Mouse (Mus musculus) hindbrain, postnatal 0 days (tissue): ENCODE results near the gene Mctp1. TPM values are rescaled to one million over a fixed set of nuclear protein-coding genes. Genes with fewer than 3 reads are reported as not detected.
"Not testable (repeated sequence)": the region's sequence is repeated elsewhere in the genome, so short reads cannot be mapped to it uniquely, and the experiment has no call there.

Experiments used
- ATAC-seq: fragments of 200-750 bp; cut with Nextera tagmentation; 2 replicates; pipeline ENCODE4 v1.8.0; 2017; ENCODE audit warnings: mild to moderate bottlenecking, moderate TSS enrichment, moderate library complexity
- DNase-seq: peaks from one replicate; pipeline ENCODE4 v3.0.0-alpha.2; 2015; ENCODE audit warnings: low spot score
- H3K27ac ChIP-seq: fragments of 300-500 bp; sonication (generic); 2 replicates; pipeline ENCODE4 v1.5.1; 2014; ENCODE audit warnings: mild to moderate bottlenecking
- H3K27me3 ChIP-seq: fragments of 300-500 bp; sonication (generic); 2 replicates; pipeline ENCODE4 v1.6.1; 2014; ENCODE audit warnings: low read length, mixed read lengths; ENCODE audit not compliant: insufficient read depth
- H3K36me3 ChIP-seq: fragments of 300-500 bp; sonication (generic); 2 replicates; pipeline ENCODE4 v1.6.1; 2014; ENCODE audit warnings: low read length, mixed read lengths; ENCODE audit not compliant: insufficient read depth
- H3K4me1 ChIP-seq: fragments of 300-500 bp; sonication (generic); 2 replicates; pipeline ENCODE4 v1.6.1; 2014; ENCODE audit warnings: antibody characterized with exemption, low read length, mixed read lengths; ENCODE audit not compliant: insufficient read depth
- H3K4me2 ChIP-seq: fragments of 300-500 bp; sonication (generic); 2 replicates; pipeline ENCODE4 v1.6.1; 2014; ENCODE audit warnings: low read depth, mild to moderate bottlenecking, low read length, moderate library complexity, mixed read lengths
- H3K4me3 ChIP-seq: fragments of 300-500 bp; sonication (generic); 2 replicates; pipeline ENCODE4 v1.5.1; 2014; ENCODE audit warnings: low read length
- H3K9ac ChIP-seq: fragments of 300-500 bp; sonication (generic); replicated peaks from 2 replicates; pipeline ENCODE4 v1.6.1; 2014; ENCODE audit warnings: mild to moderate bottlenecking, low read length, moderate library complexity, mixed read lengths
- H3K9me3 ChIP-seq: fragments of 300-500 bp; sonication (generic); 2 replicates; pipeline ENCODE4 v1.6.1; 2016; ENCODE audit warnings: low read length, mixed read lengths
- CTCF ChIP-seq: IDR thresholded peaks from 2 replicates; pipeline ENCODE4 v1.5.1; 2016; ENCODE audit warnings: antibody characterized with exemption, control low read depth, low read depth
- WGBS: fragments of 180-500 bp; shearing (Covaris S2); extraction: QIAGEN DNeasy Blood & Tissue Kit; methylation state at CpG from one replicate; pipeline ENCODE4 v1.1.7; 2014; 5-methylcytosine and 5-hydroxymethylcytosine counted together
- polyA plus RNA-seq: library from polyadenylated mRNA; unstranded; fragments of >200 nt; fragmentation: Nextera tagmentation; extraction: Ambion mirVana; gene quantifications from 2 replicates; pipeline ENCODE4 v1.2.1, GENCODE M21; 2015
- total RNA-seq: library from RNA; depleted of rRNA; stranded (reverse); fragments of >200 nt; gene quantifications from 2 replicates; pipeline ENCODE4 v1.2.3, GENCODE M21; 2014; rRNA removed

Gene Mctp1
- 4.6 and 8.3 TPM in 2 replicates for total RNA-seq
- polyA plus RNA-seq: 3.8 and 4.9 TPM in 2 replicates

- 0 out of 2 replicates have a peak, but pooled peaks cover 4% of the 10 kb centered on the region for H3K27me3 ChIP-seq
- H3K9me3 ChIP-seq: no peaks in the 10 kb centered on the region
- H3K36me3 ChIP-seq: no peaks in the 10 kb centered on the region
- H3K4me1 ChIP-seq: no peaks in the 10 kb centered on the region
- peak within 1 kb of the TSS; percentile 71 for H3K9ac ChIP-seq
- no peak; the same call in 1 of the 2 replicates for TF ChIP-seq CTCF
- peak within 1 kb of the TSS; percentile 71 for H3K4me3 ChIP-seq
- peak within 1 kb of the TSS; percentile 48 for H3K27ac ChIP-seq
- H3K4me2 ChIP-seq: peak within 1 kb of the TSS; percentile 96
- peak; percentile 83 for ATAC-seq
- peak; percentile 53 for DNase-seq
- WGBS: under 1% methylated on average over 56 of the region's 62 CpGs
These were observed at the start of gene Mctp1 for GRCm38 (mm10) chr13:76383972-76384663. TSS of gene Mctp1 (plus strand) at chr13:76384535.

GRCm38 (mm10) chr13:76345941-76346340, 38.4 kb upstream of the Mctp1 start:
- DNase-seq, H3K9ac ChIP-seq, H3K27me3 ChIP-seq, ATAC-seq, H3K4me3 ChIP-seq, H3K9me3 ChIP-seq, H3K4me1 ChIP-seq, H3K36me3 ChIP-seq, H3K4me2 ChIP-seq, H3K27ac ChIP-seq: not testable (repeated sequence)
- WGBS: 82% methylated on average over 19 of the region's 21 CpGs

DNA sequence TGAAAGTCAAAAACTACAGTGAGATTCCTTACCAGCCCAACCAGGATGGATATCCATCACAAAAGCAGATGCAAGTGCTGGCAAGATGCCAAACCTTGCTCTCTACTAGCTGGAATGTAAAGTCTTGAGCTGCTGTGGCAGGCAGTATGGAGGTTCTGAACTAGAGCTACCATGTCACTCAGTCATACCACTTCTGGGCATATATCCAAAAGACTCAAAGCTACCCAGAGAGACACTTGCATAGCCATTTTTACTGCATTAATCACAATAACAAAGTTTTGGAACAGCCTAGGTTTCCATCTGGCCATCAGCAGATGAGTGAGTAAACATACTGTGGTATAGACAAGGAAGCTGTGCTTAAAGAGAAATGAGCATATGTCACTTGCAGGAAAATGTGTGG, 25.6 kb upstream of the Mctp1 start:
- no peaks in the 10 kb centered on the region for H3K9me3 ChIP-seq
- H3K4me1 ChIP-seq: no peaks in the 10 kb centered on the region
- no peak overlapping the region for H3K9ac ChIP-seq
- TF ChIP-seq CTCF: no peak
- no peak overlapping the region for H3K4me3 ChIP-seq
- H3K27me3 ChIP-seq: no peaks in the 10 kb centered on the region
- no peaks in the 10 kb centered on the region for H3K36me3 ChIP-seq
- ATAC-seq (no peak), DNase-seq (peak; percentile 28)
- no peak overlapping the region for H3K27ac ChIP-seq
- no peak overlapping the region for H3K4me2 ChIP-seq

DNA sequence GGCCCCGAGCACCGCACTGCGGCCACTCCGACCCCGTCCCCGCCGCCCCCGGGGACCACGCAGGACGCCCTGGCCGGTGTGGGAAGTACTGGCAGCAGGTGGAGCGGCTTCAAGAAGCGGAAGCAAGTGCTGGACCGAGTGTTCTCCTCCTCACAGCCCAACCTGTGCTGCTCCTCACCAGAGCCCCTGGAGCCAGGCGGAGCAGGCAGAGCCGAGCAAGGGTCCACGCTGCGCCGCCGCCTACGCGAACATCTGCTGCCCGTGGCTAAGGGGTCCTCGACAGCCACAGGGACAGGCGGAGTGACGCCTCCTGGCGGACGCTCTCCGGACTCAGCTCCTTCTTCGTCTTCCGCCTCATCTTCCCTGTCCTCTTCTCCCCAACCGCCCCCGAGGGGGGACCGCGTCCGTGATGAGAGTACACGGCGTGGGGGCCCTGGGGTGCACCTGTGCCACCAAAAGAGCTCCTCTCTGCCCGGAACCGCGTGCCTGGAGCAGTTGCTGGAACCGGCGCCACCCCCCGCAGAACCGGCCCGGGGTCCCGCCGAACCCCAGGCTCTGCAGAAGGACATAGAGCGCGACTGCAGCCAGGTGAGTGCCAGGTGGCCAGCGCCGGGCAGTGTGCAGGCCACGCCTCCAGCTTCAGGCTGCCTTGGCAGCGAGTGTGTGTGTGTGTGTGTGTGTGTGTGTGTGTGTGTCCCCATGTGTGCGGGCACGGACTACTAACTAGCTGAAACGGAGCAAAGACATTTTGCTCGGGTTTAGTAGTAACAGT, 515 bp downstream of the Mctp1 start:
- H3K27me3 ChIP-seq: 0 out of 2 replicates have a peak, but pooled peaks cover 4% of the 10 kb centered on the region
- H3K4me1 ChIP-seq: no peaks in the 10 kb centered on the region
- DNase-seq (peak; percentile 81), ATAC-seq (peak; percentile 88)
- peak overlapping the region; percentile 96 for H3K4me2 ChIP-seq
- peak overlapping the region; percentile 71 for H3K9ac ChIP-seq
- no peaks in the 10 kb centered on the region for H3K36me3 ChIP-seq
- H3K9me3 ChIP-seq: no peaks in the 10 kb centered on the region
- under 1% methylated on average over 51 of the region's 58 CpGs for WGBS
- H3K27ac ChIP-seq: peak overlapping the region; percentile 48
- H3K4me3 ChIP-seq: peak overlapping the region; percentile 71
- TF ChIP-seq CTCF: peak; percentile 79

DNA sequence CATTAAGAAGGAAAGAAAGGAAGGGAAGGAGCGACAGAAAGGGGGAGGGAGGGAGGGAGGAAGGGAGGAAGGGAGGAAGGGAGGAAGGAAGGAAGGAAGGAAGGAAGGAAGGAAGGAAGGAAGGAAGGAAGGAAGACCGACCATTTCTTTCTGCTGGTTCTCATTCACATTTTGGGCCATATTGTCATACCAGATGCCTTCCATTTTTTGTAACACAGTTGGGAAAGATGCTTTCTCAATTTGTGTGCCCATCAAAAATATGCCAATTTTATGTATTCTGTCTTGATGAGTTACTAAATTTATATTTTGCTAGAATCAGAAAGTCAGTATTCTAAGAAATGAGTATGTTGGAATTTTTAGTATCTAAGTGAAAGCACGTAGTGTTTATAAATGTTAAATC, 4.3 kb downstream of the Mctp1 start:
- H3K27me3 ChIP-seq: no peaks in the 10 kb centered on the region
- no peak for ATAC-seq

DNA sequence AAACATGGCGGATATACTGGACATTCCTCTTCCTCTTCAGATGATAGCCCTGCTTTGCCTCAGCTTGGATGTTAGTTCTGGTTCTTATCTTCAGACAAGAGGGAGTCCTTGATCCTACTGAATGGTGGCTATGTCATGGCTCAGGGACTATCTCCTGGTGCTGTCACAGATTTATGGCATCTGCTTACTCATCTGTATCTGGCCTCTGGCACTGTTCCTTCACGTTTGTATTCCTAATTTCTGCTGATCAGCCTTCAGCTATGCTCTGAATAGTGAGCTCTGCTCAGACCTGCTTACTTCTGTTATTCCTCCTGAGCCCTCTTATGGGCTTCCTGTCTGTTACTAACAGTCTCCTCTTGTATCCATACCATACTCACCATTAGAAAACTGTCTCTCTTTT, 7.6 kb downstream of the Mctp1 start:
- Histone ChIP-seq H3K9ac (no peak overlapping the region), H3K36me3 (no peaks in the 10 kb centered on the region), H3K27me3 (no peaks in the 10 kb centered on the region), H3K4me3 (no peak overlapping the region), H3K4me2 (no peak overlapping the region), H3K9me3 (no peaks in the 10 kb centered on the region), H3K27ac (no peak overlapping the region), H3K4me1 (no peaks in the 10 kb centered on the region)
- WGBS: 60% methylated on average over 2 of the region's 2 CpGs
- DNase-seq: no peak
- no peak for ATAC-seq
- TF ChIP-seq CTCF: no peak

More for the DNA sequence above, 4.3 kb downstream of the Mctp1 start:
- Histone ChIP-seq H3K27ac (no peak overlapping the region), H3K9me3 (no peaks in the 10 kb centered on the region), H3K4me2 (no peak overlapping the region), H3K4me1 (no peaks in the 10 kb centered on the region), H3K36me3 (no peaks in the 10 kb centered on the region), H3K9ac (no peak overlapping the region), H3K4me3 (no peak overlapping the region)
- WGBS: 82% methylated on average over 3 of the region's 3 CpGs
- TF ChIP-seq CTCF: no peak
- no peak for DNase-seq
